Mouse (Mus musculus): Measurements from ENCODE around the gene Adgrv1.
"Not testable (repeated sequence)": the region's sequence is repeated elsewhere in the genome, so short reads cannot be mapped to it uniquely, and the experiment has no call there.

The Adgrv1 gene

GRCm38 (mm10) chr13:81632720-81633415 lies at the start of gene Adgrv1:
Gene Adgrv1, minus strand, starts transcription at chr13:81633154.
- DNase-seq (ENCODE audit: low spot score), result peak; percentile 66

- DNase-seq (ENCODE audit: low spot score), result no peak
Measured at GRCm38 (mm10) chr13:81675333-81675732, 42.4 kb upstream of the Adgrv1 start.

- no peak for DNase-seq (ENCODE audit: low spot score)
Measured at GRCm38 (mm10) chr13:81667713-81668112, 34.8 kb upstream of the Adgrv1 start.

GRCm38 (mm10) chr13:81664331-81664698 lies 31.4 kb upstream of the Adgrv1 start:
- no peak for DNase-seq (ENCODE audit: low spot score)

- no peak for DNase-seq (ENCODE audit: low spot score)
Measured at GRCm38 (mm10) chr13:81663566-81664330, 30.8 kb upstream of the Adgrv1 start.

- DNase-seq (ENCODE audit: low spot score), result no peak
Measured at GRCm38 (mm10) chr13:81658053-81658752, 25.2 kb upstream of the Adgrv1 start.

- DNase-seq (ENCODE audit: low spot score), result peak; percentile 94
Measured at GRCm38 (mm10) chr13:81657351-81658052, 24.5 kb upstream of the Adgrv1 start, which contains the start of gene Lysmd3. Gene Lysmd3, plus strand, starts transcription at chr13:81657663.

- DNase-seq (ENCODE audit: low spot score), result no peak
Measured at GRCm38 (mm10) chr13:81657008-81657350, 24.0 kb upstream of the Adgrv1 start.

- no peak for DNase-seq (ENCODE audit: low spot score)
Measured at GRCm38 (mm10) chr13:81656091-81656850, 23.3 kb upstream of the Adgrv1 start.

GRCm38 (mm10) chr13:81650382-81650781 lies 17.4 kb upstream of the Adgrv1 start:
- not testable (repeated sequence) for DNase-seq (ENCODE audit: low spot score)

GRCm38 (mm10) chr13:81646348-81646747 lies 13.4 kb upstream of the Adgrv1 start:
- DNase-seq (ENCODE audit: low spot score), result no peak

- no peak for DNase-seq (ENCODE audit: low spot score)
Measured at GRCm38 (mm10) chr13:81644047-81644565, 11.2 kb upstream of the Adgrv1 start.

GRCm38 (mm10) chr13:81642491-81643149 lies 9.7 kb upstream of the Adgrv1 start:
- no peak for DNase-seq (ENCODE audit: low spot score)

GRCm38 (mm10) chr13:81641289-81642045 lies 8.5 kb upstream of the Adgrv1 start:
- peak; percentile 31 for DNase-seq (ENCODE audit: low spot score)

- DNase-seq (ENCODE audit: low spot score), result no peak
Measured at GRCm38 (mm10) chr13:81640881-81641280, 7.9 kb upstream of the Adgrv1 start.

GRCm38 (mm10) chr13:81639624-81640023 lies 6.7 kb upstream of the Adgrv1 start:
- DNase-seq (ENCODE audit: low spot score), result no peak

- DNase-seq (ENCODE audit: low spot score), result no peak
Measured at GRCm38 (mm10) chr13:81630566-81630965, 2.4 kb downstream of the Adgrv1 start.

- no peak for DNase-seq (ENCODE audit: low spot score)
Measured at GRCm38 (mm10) chr13:81629395-81629794, 3.6 kb downstream of the Adgrv1 start.

- DNase-seq (ENCODE audit: low spot score), result no peak
Measured at GRCm38 (mm10) chr13:81628631-81629190, 4.2 kb downstream of the Adgrv1 start.

GRCm38 (mm10) chr13:81627861-81628260 lies 5.1 kb downstream of the Adgrv1 start:
- DNase-seq (ENCODE audit: low spot score), result not testable (repeated sequence)

Data from urinary bladder, postnatal 14 days (tissue).